Mouse (Mus musculus): Measurements from ENCODE around the gene Cwc22. TPM values are rescaled to one million over a fixed set of nuclear protein-coding genes. Genes with fewer than 3 reads are reported as not detected.

Gene Cwc22
- polyA plus RNA-seq, 1 experiment from 2014 or later = 21.7 TPM

- DNase-seq (ENCODE audit: low spot score) (no peak), ATAC-seq (no peak)
- H3K4me3 ChIP-seq (ENCODE audit: low read depth, low read length) = no peak overlapping the region
- no peak overlapping the region for H3K27ac ChIP-seq (ENCODE audit: low read depth, low read length)
- no peak overlapping the region for H3K4me2 ChIP-seq (ENCODE audit: low read length)
- H3K9ac ChIP-seq (ENCODE audit: low read length) = no peak overlapping the region
- no peaks in the 10 kb centered on the region for H3K27me3 ChIP-seq (replicated peaks; ENCODE audit: control insufficient read depth, insufficient read depth, low read length)
- H3K36me3 ChIP-seq (ENCODE audit: control insufficient read depth, insufficient read depth, low read length) = no peaks in the 10 kb centered on the region
- H3K9me3 ChIP-seq (replicated peaks; ENCODE audit: control insufficient read depth, low read length) = no peaks in the 10 kb centered on the region
- WGBS = 89% methylated on average over 6 of the region's 6 CpGs
- H3K4me1 ChIP-seq (ENCODE audit: control insufficient read depth, insufficient read depth, low read length) = no peaks in the 10 kb centered on the region
Observed at GRCm38 (mm10) chr2:77876331-77876730, 69.8 kb downstream of the Cwc22 start.

GRCm38 (mm10) chr2:77875516-77875915 is 70.7 kb downstream of the Cwc22 start:
- H3K9ac ChIP-seq (ENCODE audit: low read length) = no peak overlapping the region
- no peak for ATAC-seq
- no peaks in the 10 kb centered on the region for H3K4me1 ChIP-seq (ENCODE audit: control insufficient read depth, insufficient read depth, low read length)
- H3K4me3 ChIP-seq (ENCODE audit: low read depth, low read length) = no peak overlapping the region
- H3K4me2 ChIP-seq (ENCODE audit: low read length) = no peak overlapping the region
- H3K27ac ChIP-seq (ENCODE audit: low read depth, low read length) = no peak overlapping the region
- H3K27me3 ChIP-seq (replicated peaks; ENCODE audit: control insufficient read depth, insufficient read depth, low read length) = no peaks in the 10 kb centered on the region
- H3K9me3 ChIP-seq (replicated peaks; ENCODE audit: control insufficient read depth, low read length) = no peaks in the 10 kb centered on the region
- no peaks in the 10 kb centered on the region for H3K36me3 ChIP-seq (ENCODE audit: control insufficient read depth, insufficient read depth, low read length)
- no peak for DNase-seq (ENCODE audit: low spot score)
- WGBS = 89% methylated on average over 4 of the region's 4 CpGs

- Histone ChIP-seq H3K9me3 (replicated peaks; ENCODE audit: control insufficient read depth, low read length) (no peaks in the 10 kb centered on the region), H3K4me1 (ENCODE audit: control insufficient read depth, insufficient read depth, low read length) (no peaks in the 10 kb centered on the region), H3K27me3 (replicated peaks; ENCODE audit: control insufficient read depth, insufficient read depth, low read length) (no peaks in the 10 kb centered on the region), H3K36me3 (ENCODE audit: control insufficient read depth, insufficient read depth, low read length) (no peaks in the 10 kb centered on the region), H3K4me3 (ENCODE audit: low read depth, low read length) (no peak overlapping the region), H3K27ac (ENCODE audit: low read depth, low read length) (no peak overlapping the region), H3K9ac (ENCODE audit: low read length) (no peak overlapping the region), H3K4me2 (ENCODE audit: low read length) (no peak overlapping the region)
- 77% methylated on average over 3 of the region's 3 CpGs for WGBS
- DNase-seq (ENCODE audit: low spot score) = no peak
- no peak for ATAC-seq
Observed at GRCm38 (mm10) chr2:77874678-77875077, 71.5 kb downstream of the Cwc22 start.

- Histone ChIP-seq H3K9ac (ENCODE audit: low read length) (no peak overlapping the region), H3K27me3 (replicated peaks; ENCODE audit: control insufficient read depth, insufficient read depth, low read length) (no peaks in the 10 kb centered on the region), H3K4me1 (ENCODE audit: control insufficient read depth, insufficient read depth, low read length) (no peaks in the 10 kb centered on the region), H3K36me3 (ENCODE audit: control insufficient read depth, insufficient read depth, low read length) (no peaks in the 10 kb centered on the region), H3K4me3 (ENCODE audit: low read depth, low read length) (no peak overlapping the region), H3K27ac (ENCODE audit: low read depth, low read length) (no peak overlapping the region), H3K4me2 (ENCODE audit: low read length) (no peak overlapping the region), H3K9me3 (replicated peaks; ENCODE audit: control insufficient read depth, low read length) (no peaks in the 10 kb centered on the region)
- DNase-seq (ENCODE audit: low spot score) = no peak
- ATAC-seq = no peak
Observed at GRCm38 (mm10) chr2:77873806-77874205, 72.4 kb downstream of the Cwc22 start.

GRCm38 (mm10) chr2:77872676-77873075 is 73.5 kb downstream of the Cwc22 start:
- Histone ChIP-seq H3K9me3 (replicated peaks; ENCODE audit: control insufficient read depth, low read length) (no peaks in the 10 kb centered on the region), H3K27me3 (replicated peaks; ENCODE audit: control insufficient read depth, insufficient read depth, low read length) (no peaks in the 10 kb centered on the region), H3K4me2 (ENCODE audit: low read length) (no peak overlapping the region), H3K9ac (ENCODE audit: low read length) (no peak overlapping the region), H3K4me1 (ENCODE audit: control insufficient read depth, insufficient read depth, low read length) (no peaks in the 10 kb centered on the region), H3K36me3 (ENCODE audit: control insufficient read depth, insufficient read depth, low read length) (no peaks in the 10 kb centered on the region), H3K27ac (ENCODE audit: low read depth, low read length) (no peak overlapping the region), H3K4me3 (ENCODE audit: low read depth, low read length) (no peak overlapping the region)
- 74% methylated on average over 2 of the region's 2 CpGs for WGBS
- no peak for ATAC-seq
- DNase-seq (ENCODE audit: low spot score) = no peak

GRCm38 (mm10) chr2:77871146-77871545 is 75.0 kb downstream of the Cwc22 start:
- no peak for DNase-seq (ENCODE audit: low spot score)
- H3K4me3 ChIP-seq (ENCODE audit: low read depth, low read length) = no peak overlapping the region
- no peak overlapping the region for H3K9ac ChIP-seq (ENCODE audit: low read length)
- no peaks in the 10 kb centered on the region for H3K36me3 ChIP-seq (ENCODE audit: control insufficient read depth, insufficient read depth, low read length)
- no peaks in the 10 kb centered on the region for H3K27me3 ChIP-seq (replicated peaks; ENCODE audit: control insufficient read depth, insufficient read depth, low read length)
- no peak for ATAC-seq
- no peak overlapping the region for H3K27ac ChIP-seq (ENCODE audit: low read depth, low read length)
- no peaks in the 10 kb centered on the region for H3K9me3 ChIP-seq (replicated peaks; ENCODE audit: control insufficient read depth, low read length)
- H3K4me1 ChIP-seq (ENCODE audit: control insufficient read depth, insufficient read depth, low read length) = no peaks in the 10 kb centered on the region
- no peak overlapping the region for H3K4me2 ChIP-seq (ENCODE audit: low read length)

- no peak overlapping the region for H3K4me2 ChIP-seq (ENCODE audit: low read length)
- no peaks in the 10 kb centered on the region for H3K36me3 ChIP-seq (ENCODE audit: control insufficient read depth, insufficient read depth, low read length)
- ATAC-seq (no peak), DNase-seq (ENCODE audit: low spot score) (no peak)
- no peak overlapping the region for H3K27ac ChIP-seq (ENCODE audit: low read depth, low read length)
- no peaks in the 10 kb centered on the region for H3K27me3 ChIP-seq (replicated peaks; ENCODE audit: control insufficient read depth, insufficient read depth, low read length)
- H3K4me3 ChIP-seq (ENCODE audit: low read depth, low read length) = no peak overlapping the region
- no peaks in the 10 kb centered on the region for H3K9me3 ChIP-seq (replicated peaks; ENCODE audit: control insufficient read depth, low read length)
- 92% methylated on average over 4 of the region's 4 CpGs for WGBS
- no peak overlapping the region for H3K9ac ChIP-seq (ENCODE audit: low read length)
- no peaks in the 10 kb centered on the region for H3K4me1 ChIP-seq (ENCODE audit: control insufficient read depth, insufficient read depth, low read length)
Observed at GRCm38 (mm10) chr2:77869729-77870280, 76.4 kb downstream of the Cwc22 start.

- Histone ChIP-seq H3K4me2 (ENCODE audit: low read length) (no peak overlapping the region), H3K27me3 (replicated peaks; ENCODE audit: control insufficient read depth, insufficient read depth, low read length) (no peaks in the 10 kb centered on the region), H3K36me3 (ENCODE audit: control insufficient read depth, insufficient read depth, low read length) (no peaks in the 10 kb centered on the region), H3K4me1 (ENCODE audit: control insufficient read depth, insufficient read depth, low read length) (no peaks in the 10 kb centered on the region), H3K4me3 (ENCODE audit: low read depth, low read length) (no peak overlapping the region), H3K27ac (ENCODE audit: low read depth, low read length) (no peak overlapping the region), H3K9ac (ENCODE audit: low read length) (no peak overlapping the region), H3K9me3 (replicated peaks; ENCODE audit: control insufficient read depth, low read length) (no peaks in the 10 kb centered on the region; the same call in 1 of the 2 replicates)
- no peak for ATAC-seq
- no peak for DNase-seq (ENCODE audit: low spot score)
- WGBS = 86% methylated on average over 6 of the region's 6 CpGs
Observed at GRCm38 (mm10) chr2:77863934-77864333, 82.2 kb downstream of the Cwc22 start.

- no peak overlapping the region for H3K4me3 ChIP-seq (ENCODE audit: low read depth, low read length)
- no peaks in the 10 kb centered on the region for H3K4me1 ChIP-seq (ENCODE audit: control insufficient read depth, insufficient read depth, low read length)
- H3K27me3 ChIP-seq (replicated peaks; ENCODE audit: control insufficient read depth, insufficient read depth, low read length) = no peaks in the 10 kb centered on the region
- no peak overlapping the region for H3K4me2 ChIP-seq (ENCODE audit: low read length)
- H3K9ac ChIP-seq (ENCODE audit: low read length) = no peak overlapping the region
- 87% methylated on average over 15 of the region's 15 CpGs for WGBS
- H3K36me3 ChIP-seq (ENCODE audit: control insufficient read depth, insufficient read depth, low read length) = no peaks in the 10 kb centered on the region
- DNase-seq (ENCODE audit: low spot score) (no peak), ATAC-seq (no peak)
- no peaks in the 10 kb centered on the region; the same call in 1 of the 2 replicates for H3K9me3 ChIP-seq (replicated peaks; ENCODE audit: control insufficient read depth, low read length)
- H3K27ac ChIP-seq (ENCODE audit: low read depth, low read length) = no peak overlapping the region
Observed at GRCm38 (mm10) chr2:77863522-77863921, 82.7 kb downstream of the Cwc22 start.

Measured in forebrain, embryonic 14.5 days (tissue).